Mouse (Mus musculus) neural tube, embryonic 15.5 days (tissue): ENCODE results near the gene Olfr424. TPM values are rescaled to one million over a fixed set of nuclear protein-coding genes. Genes with fewer than 3 reads are reported as not detected.

Source experiments
- ATAC-seq: fragments of 200-750 bp; cut with Nextera tagmentation; 2 replicates; pipeline ENCODE4 v1.8.0; 2017; ENCODE audit warnings: mild to moderate bottlenecking, moderate TSS enrichment, moderate library complexity; ENCODE audit not compliant: low FRiP score
- H3K27ac ChIP-seq: fragments of 300-500 bp; sonication (generic); replicated peaks from 2 replicates; pipeline ENCODE4 v1.5.1; 2015; ENCODE audit warnings: mild to moderate bottlenecking, inconsistent platforms
- H3K27me3 ChIP-seq: fragments of 300-500 bp; sonication (generic); replicated peaks from 2 replicates; pipeline ENCODE4 v1.6.1; 2015; ENCODE audit warnings: inconsistent platforms
- H3K36me3 ChIP-seq: fragments of 300-500 bp; sonication (generic); 2 replicates; pipeline ENCODE4 v1.6.1; 2015; ENCODE audit warnings: inconsistent platforms
- H3K4me1 ChIP-seq: fragments of 300-500 bp; sonication (generic); 2 replicates; pipeline ENCODE4 v1.6.1; 2015; ENCODE audit warnings: inconsistent platforms
- H3K4me2 ChIP-seq: fragments of 300-500 bp; sonication (generic); 2 replicates; pipeline ENCODE4 v1.6.1; 2015; ENCODE audit warnings: inconsistent platforms, mild to moderate bottlenecking, moderate library complexity
- H3K4me3 ChIP-seq: fragments of 300-500 bp; sonication (generic); replicated peaks from 2 replicates; pipeline ENCODE4 v1.5.1; 2015; ENCODE audit warnings: mild to moderate bottlenecking, inconsistent platforms
- H3K9ac ChIP-seq: fragments of 300-500 bp; sonication (generic); replicated peaks from 2 replicates; pipeline ENCODE4 v1.6.1; 2015; ENCODE audit warnings: mild to moderate bottlenecking, inconsistent platforms
- H3K9me3 ChIP-seq: fragments of 300-500 bp; sonication (generic); replicated peaks from 2 replicates; pipeline ENCODE4 v1.6.1; 2016; ENCODE audit warnings: inconsistent platforms
- WGBS: fragments of 180-500 bp; shearing (Covaris S2); methylation state at CpG from one replicate; pipeline ENCODE4 v1.1.7; 2015; ENCODE audit warnings: mixed read lengths; 5-methylcytosine and 5-hydroxymethylcytosine counted together
- polyA plus RNA-seq: library from polyadenylated mRNA; unstranded; fragments of >200 nt; fragmentation: Nextera tagmentation; extraction: Ambion mirVana; gene quantifications from 2 replicates; pipeline ENCODE4 v1.2.1, GENCODE M21; 2015

Olfr424 gene
- not detected in 2 replicates for polyA plus RNA-seq

GRCm38 (mm10) chr1:174131217-174131616 is at the start of gene Olfr424:
Gene Olfr424, plus strand, starts transcription at chr1:174131517.
- no peak for ATAC-seq
- Histone ChIP-seq H3K27ac (no peak within 1 kb of the TSS), H3K9ac (no peak within 1 kb of the TSS), H3K4me2 (no peak within 1 kb of the TSS), H3K9me3 (no peaks in the 10 kb centered on the region), H3K36me3 (no peaks in the 10 kb centered on the region), H3K27me3 (no peaks in the 10 kb centered on the region), H3K4me1 (no peaks in the 10 kb centered on the region), H3K4me3 (no peak within 1 kb of the TSS)
- 89% methylated on average over 3 of the region's 3 CpGs for WGBS

DNA sequence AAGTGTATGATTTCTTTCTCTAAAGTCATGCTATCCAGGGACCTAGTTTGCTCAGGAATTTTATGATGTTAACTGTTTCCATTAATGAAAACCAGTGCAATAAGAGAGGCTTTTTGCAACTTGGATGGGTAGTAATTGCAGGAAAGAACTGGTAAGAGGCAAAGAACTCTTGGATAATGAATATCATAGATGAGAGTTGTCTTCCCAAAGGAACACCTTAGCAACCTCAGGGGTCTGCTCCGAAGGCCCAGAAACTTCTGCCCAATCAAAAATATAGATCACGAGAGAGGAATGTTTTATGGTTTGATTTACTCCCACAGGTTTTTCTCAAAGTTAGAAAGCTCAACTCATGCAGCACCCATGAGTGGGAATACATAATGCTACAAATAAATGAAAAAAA is 47.3 kb upstream of the Olfr424 start, which contains the start of gene Olfr429:
Gene Olfr429, plus strand, starts transcription at position 301 of the 400 bp plus-strand sequence.
- Histone ChIP-seq H3K9me3 (no peaks in the 10 kb centered on the region), H3K27ac (no peak within 1 kb of the TSS), H3K4me3 (no peak within 1 kb of the TSS), H3K4me1 (no peaks in the 10 kb centered on the region), H3K27me3 (no peaks in the 10 kb centered on the region), H3K4me2 (no peak within 1 kb of the TSS), H3K9ac (no peak within 1 kb of the TSS), H3K36me3 (no peaks in the 10 kb centered on the region)
- no peak for ATAC-seq
- 91% methylated on average over 2 of the region's 2 CpGs for WGBS

- no peaks in the 10 kb centered on the region for H3K36me3 ChIP-seq
- no peak within 1 kb of the TSS for H3K4me3 ChIP-seq
- no peak within 1 kb of the TSS for H3K4me2 ChIP-seq
- 98% methylated on average over 1 of the region's 1 CpGs for WGBS
- no peak for ATAC-seq
- H3K4me1 ChIP-seq: no peaks in the 10 kb centered on the region
- no peak within 1 kb of the TSS for H3K9ac ChIP-seq
- no peaks in the 10 kb centered on the region for H3K27me3 ChIP-seq
- H3K27ac ChIP-seq: no peak within 1 kb of the TSS
- H3K9me3 ChIP-seq: no peaks in the 10 kb centered on the region
These were observed 34.7 kb upstream of the Olfr424 start, which contains the start of gene Olfr427 for GRCm38 (mm10) chr1:174096591-174096990. Gene Olfr427, plus strand, starts transcription at chr1:174096891.

DNA sequence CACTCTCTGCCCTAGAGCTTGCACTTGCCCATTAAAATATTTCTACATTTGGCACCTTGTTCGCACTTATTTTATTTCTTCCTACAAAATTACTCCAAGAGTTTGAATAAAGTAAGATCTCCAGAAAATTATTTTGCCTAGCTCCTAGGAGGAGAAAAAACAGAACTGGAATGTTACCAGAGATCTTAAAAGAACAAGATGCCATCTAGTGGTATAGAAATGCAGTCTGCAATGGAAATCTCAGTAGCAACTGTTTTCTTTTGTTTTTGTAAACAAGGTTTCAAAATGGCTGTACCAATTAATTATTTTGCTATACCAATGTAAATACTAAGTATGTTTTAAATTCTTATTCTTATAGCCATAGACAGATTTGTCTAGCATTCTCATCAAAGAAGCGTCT is 27.6 kb upstream of the Olfr424 start:
- Histone ChIP-seq H3K9ac (no peak overlapping the region), H3K27ac (no peak overlapping the region), H3K4me3 (no peak overlapping the region), H3K27me3 (no peaks in the 10 kb centered on the region), H3K4me1 (no peaks in the 10 kb centered on the region), H3K4me2 (no peak overlapping the region), H3K36me3 (no peaks in the 10 kb centered on the region), H3K9me3 (no peaks in the 10 kb centered on the region)
- WGBS: 66% methylated on average over 2 of the region's 2 CpGs
- no peak for ATAC-seq

GRCm38 (mm10) chr1:174121062-174121461 is 10.3 kb upstream of the Olfr424 start, which contains the start of gene Olfr231:
Gene Olfr231, minus strand, starts transcription at chr1:174121162.
- H3K4me2 ChIP-seq: no peak within 1 kb of the TSS
- WGBS: 54% methylated on average over 2 of the region's 2 CpGs
- ATAC-seq: no peak
- H3K27me3 ChIP-seq: no peaks in the 10 kb centered on the region
- no peak within 1 kb of the TSS for H3K9ac ChIP-seq
- no peaks in the 10 kb centered on the region for H3K9me3 ChIP-seq
- H3K36me3 ChIP-seq: no peaks in the 10 kb centered on the region
- H3K4me3 ChIP-seq: no peak within 1 kb of the TSS
- no peaks in the 10 kb centered on the region for H3K4me1 ChIP-seq
- H3K27ac ChIP-seq: no peak within 1 kb of the TSS

DNA sequence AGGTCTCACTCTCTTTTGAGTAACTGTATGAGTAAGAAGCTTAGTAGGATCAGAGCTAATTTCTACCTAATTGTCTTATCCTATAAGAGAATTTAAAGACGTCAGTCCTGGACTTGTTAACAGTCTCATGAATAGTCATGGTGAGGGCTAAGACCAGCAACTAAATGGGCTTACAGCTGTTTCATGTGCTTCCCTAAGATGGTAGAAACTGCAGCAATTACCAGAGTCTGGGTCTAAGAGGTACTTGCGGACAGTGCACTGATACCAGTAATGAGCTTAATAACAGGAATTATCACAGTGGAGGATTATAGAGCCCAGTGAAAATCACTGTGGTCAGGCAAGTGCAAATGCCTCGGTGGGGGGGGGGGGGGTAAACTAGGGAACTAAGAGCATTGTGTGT is 682 bp downstream of the Olfr424 start:
- 76% methylated on average over 3 of the region's 3 CpGs for WGBS
- no peaks in the 10 kb centered on the region for H3K27me3 ChIP-seq
- no peaks in the 10 kb centered on the region for H3K9me3 ChIP-seq
- ATAC-seq: no peak
- H3K27ac ChIP-seq: no peak overlapping the region
- no peaks in the 10 kb centered on the region for H3K4me1 ChIP-seq
- no peaks in the 10 kb centered on the region for H3K36me3 ChIP-seq
- no peak overlapping the region for H3K4me3 ChIP-seq
- H3K4me2 ChIP-seq: no peak overlapping the region
- H3K9ac ChIP-seq: no peak overlapping the region

DNA sequence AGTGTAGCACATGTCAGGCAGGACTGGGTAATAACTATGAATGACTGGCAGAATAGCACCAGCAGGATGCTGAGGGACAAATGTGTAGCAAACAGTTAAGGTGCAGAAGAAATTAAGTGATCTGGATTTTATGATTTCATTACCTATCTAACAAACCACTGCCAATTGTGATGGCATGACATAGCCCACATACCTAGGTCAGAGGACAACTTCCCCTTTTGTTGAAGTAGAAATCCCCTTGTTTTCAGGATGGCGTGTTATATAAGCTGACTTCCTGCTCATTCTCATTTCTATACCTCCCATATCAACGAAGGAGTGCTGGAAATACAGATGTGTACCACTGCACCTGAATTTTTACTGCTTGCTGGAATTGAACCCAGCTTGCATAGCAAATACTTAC is 10.1 kb downstream of the Olfr424 start:
- no peaks in the 10 kb centered on the region for H3K36me3 ChIP-seq
- H3K4me3 ChIP-seq: no peak overlapping the region
- H3K4me1 ChIP-seq: no peaks in the 10 kb centered on the region
- no peaks in the 10 kb centered on the region for H3K9me3 ChIP-seq
- no peak overlapping the region for H3K4me2 ChIP-seq
- H3K9ac ChIP-seq: no peak overlapping the region
- H3K27ac ChIP-seq: no peak overlapping the region
- ATAC-seq: no peak
- 81% methylated on average over 2 of the region's 2 CpGs for WGBS
- H3K27me3 ChIP-seq: no peaks in the 10 kb centered on the region

DNA sequence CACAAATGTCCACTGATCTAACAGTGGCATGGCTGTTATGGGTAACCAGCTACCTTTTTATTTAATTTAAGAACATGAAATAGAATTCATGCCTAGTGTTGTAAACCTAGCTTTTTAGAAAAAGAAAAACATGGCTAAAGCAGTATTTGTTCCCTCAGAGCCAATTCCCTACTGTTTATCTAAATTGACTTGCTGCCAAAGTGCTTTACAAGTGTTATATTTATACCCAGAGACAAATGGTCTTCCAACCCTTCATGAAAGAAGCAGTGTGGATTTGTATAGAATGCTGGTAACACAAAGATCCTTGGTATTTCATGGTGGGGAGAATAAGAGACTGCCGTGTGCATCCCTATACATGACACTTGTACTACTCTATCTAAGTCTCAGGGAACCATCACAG is 15.4 kb downstream of the Olfr424 start:
- Histone ChIP-seq H3K36me3 (no peaks in the 10 kb centered on the region), H3K4me1 (no peaks in the 10 kb centered on the region), H3K27ac (no peak overlapping the region), H3K4me2 (no peak overlapping the region), H3K9me3 (no peaks in the 10 kb centered on the region), H3K27me3 (no peaks in the 10 kb centered on the region), H3K4me3 (no peak overlapping the region), H3K9ac (no peak overlapping the region)
- WGBS: 75% methylated on average over 1 of the region's 1 CpGs
- no peak for ATAC-seq

- Histone ChIP-seq H3K27ac (no peak overlapping the region), H3K36me3 (no peaks in the 10 kb centered on the region), H3K4me2 (no peak overlapping the region), H3K9ac (no peak overlapping the region), H3K4me3 (no peak overlapping the region), H3K9me3 (no peaks in the 10 kb centered on the region), H3K27me3 (no peaks in the 10 kb centered on the region), H3K4me1 (no peaks in the 10 kb centered on the region)
- 92% methylated on average over 2 of the region's 2 CpGs for WGBS
- ATAC-seq: no peak
These were observed 18.0 kb downstream of the Olfr424 start for GRCm38 (mm10) chr1:174149289-174149688.

DNA sequence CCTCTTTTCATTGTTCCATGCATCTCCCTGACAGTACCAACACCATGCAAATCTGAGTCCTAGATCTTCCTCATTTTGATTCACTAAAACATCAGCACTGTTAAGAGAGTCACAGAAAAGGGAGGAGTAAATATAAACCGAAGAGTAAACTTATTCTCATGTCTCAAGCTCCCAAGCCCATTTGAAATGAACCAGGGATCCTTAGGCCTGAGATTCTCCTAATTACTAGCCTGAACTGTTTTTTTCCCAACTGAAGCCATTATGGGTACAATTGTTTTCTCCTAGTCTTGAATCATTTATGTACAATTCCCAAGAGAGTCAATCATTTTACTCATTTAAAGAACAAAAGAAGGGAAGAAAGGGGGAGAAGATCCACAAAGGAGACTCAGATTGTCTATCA is 24.0 kb downstream of the Olfr424 start, which contains the start of gene Olfr420:
Gene Olfr420, plus strand, starts transcription at position 301 of the 400 bp plus-strand sequence.
- ATAC-seq: no peak
- Histone ChIP-seq H3K27me3 (no peaks in the 10 kb centered on the region), H3K4me3 (no peak within 1 kb of the TSS), H3K9ac (no peak within 1 kb of the TSS), H3K4me2 (no peak within 1 kb of the TSS), H3K9me3 (no peaks in the 10 kb centered on the region), H3K36me3 (no peaks in the 10 kb centered on the region), H3K27ac (no peak within 1 kb of the TSS), H3K4me1 (no peaks in the 10 kb centered on the region)
- 92% methylated on average over 1 of the region's 1 CpGs for WGBS

- Histone ChIP-seq H3K4me1 (no peaks in the 10 kb centered on the region), H3K36me3 (no peaks in the 10 kb centered on the region), H3K4me2 (no peak overlapping the region), H3K27me3 (no peaks in the 10 kb centered on the region), H3K4me3 (no peak overlapping the region), H3K9ac (no peak overlapping the region), H3K27ac (no peak overlapping the region), H3K9me3 (no peaks in the 10 kb centered on the region)
- WGBS: 96% methylated on average over 3 of the region's 3 CpGs
- ATAC-seq: no peak
These were observed 26.3 kb downstream of the Olfr424 start for GRCm38 (mm10) chr1:174157622-174158021.

DNA sequence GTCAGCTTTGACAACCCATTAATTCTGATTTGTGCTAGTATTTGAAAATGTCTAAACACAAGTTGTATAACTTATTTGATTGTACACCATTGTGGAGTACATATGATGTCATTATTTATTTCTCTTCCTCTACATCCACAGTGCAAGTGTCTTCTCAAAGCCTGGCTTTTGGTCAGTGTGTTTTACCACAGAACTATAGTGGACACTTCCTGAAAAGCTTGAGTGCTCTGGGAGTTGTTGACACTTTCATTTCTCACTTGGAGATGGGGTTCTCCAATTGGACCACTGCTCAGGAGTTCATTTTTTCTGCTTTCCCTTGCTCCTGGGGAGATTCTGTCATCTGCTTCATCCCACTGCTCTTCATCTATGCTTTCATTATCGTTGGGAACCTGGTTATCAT is 27.2 kb downstream of the Olfr424 start:
- H3K9ac ChIP-seq: no peak overlapping the region
- no peak for ATAC-seq
- WGBS: 85% methylated on average over 1 of the region's 1 CpGs
- no peak overlapping the region for H3K4me2 ChIP-seq
- no peaks in the 10 kb centered on the region for H3K27me3 ChIP-seq
- H3K27ac ChIP-seq: no peak overlapping the region
- no peaks in the 10 kb centered on the region for H3K9me3 ChIP-seq
- H3K36me3 ChIP-seq: no peaks in the 10 kb centered on the region
- H3K4me3 ChIP-seq: no peak overlapping the region
- H3K4me1 ChIP-seq: no peaks in the 10 kb centered on the region

- no peaks in the 10 kb centered on the region for H3K27me3 ChIP-seq
- H3K4me3 ChIP-seq: no peak overlapping the region
- no peak overlapping the region for H3K27ac ChIP-seq
- H3K36me3 ChIP-seq: no peaks in the 10 kb centered on the region
- H3K9me3 ChIP-seq: no peaks in the 10 kb centered on the region
- WGBS: 90% methylated on average over 10 of the region's 10 CpGs
- ATAC-seq: no peak
- H3K4me2 ChIP-seq: no peak overlapping the region
- no peak overlapping the region for H3K9ac ChIP-seq
- no peaks in the 10 kb centered on the region for H3K4me1 ChIP-seq
These were observed 27.8 kb downstream of the Olfr424 start for GRCm38 (mm10) chr1:174159095-174159494.
